8 mouse cellular contexts compared by ENCODE assay signal in genomic region chr12:32717129-32717921, GRCm38 (mm10).
DNase-seq lines count a peak whose midpoint lies in the region; ATAC-seq lines count a peak whose summit lies in the region.

No protein-coding gene starts in this region.

- H3K9ac ChIP-seq in neural tube, embryonic 12.5 days: no peak overlapping the region
- no peak overlapping the region for H3K9ac ChIP-seq in heart, embryonic 12.5 days

- WGBS in neural tube, embryonic 12.5 days: 71% methylated on average over 5 of the region's 5 CpGs
- WGBS in heart, embryonic 12.5 days: 51% methylated on average over 5 of the region's 5 CpGs

- H3K9me3 ChIP-seq in neural tube, embryonic 12.5 days: no peaks in the 10 kb centered on the region
- H3K9me3 ChIP-seq in heart, embryonic 12.5 days (replicated peaks): no peaks in the 10 kb centered on the region

- H3K27me3 ChIP-seq in neural tube, embryonic 12.5 days (replicated peaks): no peaks in the 10 kb centered on the region
- H3K27me3 ChIP-seq in heart, embryonic 12.5 days (replicated peaks): no peaks in the 10 kb centered on the region

- H3K27ac ChIP-seq in neural tube, embryonic 12.5 days: no peak overlapping the region
- no peak overlapping the region for H3K27ac ChIP-seq in heart, embryonic 12.5 days (ENCODE audit: poor library complexity, severe bottlenecking)

- H3K36me3 ChIP-seq in neural tube, embryonic 12.5 days: no peaks in the 10 kb centered on the region
- H3K36me3 ChIP-seq in heart, embryonic 12.5 days: no peaks in the 10 kb centered on the region

- no peak overlapping the region for H3K4me3 ChIP-seq in neural tube, embryonic 12.5 days
- no peak overlapping the region for H3K4me3 ChIP-seq in heart, embryonic 12.5 days

- no peaks in the 10 kb centered on the region for H3K4me1 ChIP-seq in neural tube, embryonic 12.5 days
- 0 out of 2 replicates have a peak, but pooled peaks cover 6% of the 10 kb centered on the region for H3K4me1 ChIP-seq in heart, embryonic 12.5 days (replicated peaks)

- no peak for DNase-seq in neural tube, embryonic 10.5 days (ENCODE audit: extremely low spot score, low spot score)
- DNase-seq in cerebellum, adult 9-11 months: peak; percentile 77
- peak; percentile 71 for DNase-seq in layer of hippocampus, adult 9-10 months (ENCODE audit: low spot score)
- DNase-seq in urinary bladder, postnatal 10 days (ENCODE audit: low spot score): peak; percentile 27
- DNase-seq in thymus, postnatal 14 days: no peak

- 0 out of 2 replicates have a peak, but pooled peaks have one; percentile 21 for ATAC-seq in neural tube, embryonic 12.5 days (ENCODE audit: low FRiP score, low read depth)
- ATAC-seq in heart, embryonic 12.5 days (ENCODE audit: insufficient number of reproducible peaks, low FRiP score): peak; percentile 69; the same call in 1 of the 2 replicates
- ATAC-seq in megakaryocyte progenitor cell, adult 5-6 weeks (replicated peaks; ENCODE audit: poor library complexity): peak; percentile 34; the same call in 1 of the 2 replicates

- no peak overlapping the region for H3K4me2 ChIP-seq in neural tube, embryonic 12.5 days (replicated peaks)
- H3K4me2 ChIP-seq in heart, embryonic 12.5 days: no peak overlapping the region

Comparison
In these comparisons a context has a peak if more than half of its experiments do, and no peak if none do; other contexts are left out.
1. DNase-seq: peak in cerebellum, adult 9-11 months (single experiment), layer of hippocampus, adult 9-10 months (single experiment) and urinary bladder, postnatal 10 days (single experiment); none in neural tube, embryonic 10.5 days (single experiment) and thymus, postnatal 14 days (single experiment).
2. Peak in every context shown above with its lines, with median percentiles within 50 percentile points of each other: ATAC-seq.